Mouse (Mus musculus) right cerebral cortex, adult 2 months (tissue): ENCODE data around the gene Olfr1406.
"Not testable (repeated sequence)": the region's sequence is repeated elsewhere in the genome, so short reads cannot be mapped to it uniquely, and the experiment has no call there.

Experiments
- DNase-seq, 2 experiments: peaks; one replicate each; pipeline ENCODE4 v3.0.0; 2021 to 2022; ENCODE audit warnings: low spot score in 2 of 2

Gene Olfr1406

DNA sequence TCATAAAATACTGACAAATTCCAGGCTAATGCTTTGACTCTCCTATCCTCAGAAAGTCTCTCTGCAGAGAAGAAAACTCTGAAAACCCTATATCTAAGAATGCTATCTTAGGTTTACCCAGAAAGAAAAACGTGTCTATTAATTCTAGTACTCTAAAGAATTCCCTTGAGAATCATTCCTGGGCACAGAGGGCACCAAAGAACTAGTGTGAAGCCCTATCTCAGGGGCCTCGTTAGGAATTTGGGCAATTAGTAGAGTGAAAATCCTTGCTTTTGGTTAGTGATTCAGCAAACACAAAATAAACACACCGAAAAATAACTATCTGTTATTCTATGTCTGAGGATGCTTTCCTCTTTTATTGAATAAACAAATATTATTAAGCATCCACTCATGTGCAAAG lies at the start of gene Olfr1406:
Gene Olfr1406 (minus strand): TSS at position 101 of the 400 bp plus-strand sequence.
- no peak for DNase-seq

DNA sequence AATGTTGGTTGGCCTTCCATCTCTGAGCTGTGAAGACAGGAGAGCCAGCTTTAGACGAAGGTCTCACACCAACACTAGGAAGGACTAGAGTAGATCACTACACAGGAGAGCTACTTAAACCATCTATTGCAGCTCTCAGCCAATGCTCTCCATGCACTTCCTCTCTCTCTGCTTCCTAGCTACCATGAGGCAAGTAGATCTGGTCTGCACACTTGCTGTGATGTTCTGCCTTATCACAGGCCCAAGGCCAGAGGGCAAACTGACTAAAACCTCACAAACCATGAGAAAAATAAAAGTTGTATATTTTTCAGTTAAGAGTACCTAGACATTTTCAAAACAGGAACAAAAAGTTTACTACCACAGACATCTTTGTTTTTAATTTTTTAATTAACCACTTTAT lies 46.6 kb upstream of the Olfr1406 start:
- not testable (repeated sequence) for DNase-seq

DNA sequence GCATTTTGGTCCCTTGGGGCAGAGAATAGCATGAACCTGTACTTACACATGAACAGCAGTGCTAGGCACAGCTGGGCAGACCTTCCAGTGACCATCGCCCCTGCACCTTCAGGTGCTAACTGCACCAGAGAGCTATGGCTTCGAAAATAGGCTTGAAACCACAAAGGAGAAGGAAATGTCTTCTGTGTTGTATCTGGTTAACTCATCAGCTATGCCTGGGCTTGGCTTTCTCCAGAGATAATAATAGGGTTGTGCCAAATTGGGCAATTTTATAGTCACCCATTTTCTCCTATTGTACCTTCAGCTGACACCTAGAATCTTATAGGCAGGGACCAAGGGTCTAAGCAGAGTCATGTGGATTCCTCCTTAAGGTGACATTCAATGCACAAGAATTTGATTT lies 36.6 kb upstream of the Olfr1406 start, which contains the start of gene Fcer1a:
Gene Fcer1a (minus strand): TSS at position 134 of the 400 bp plus-strand sequence.
- no peak for DNase-seq

DNA sequence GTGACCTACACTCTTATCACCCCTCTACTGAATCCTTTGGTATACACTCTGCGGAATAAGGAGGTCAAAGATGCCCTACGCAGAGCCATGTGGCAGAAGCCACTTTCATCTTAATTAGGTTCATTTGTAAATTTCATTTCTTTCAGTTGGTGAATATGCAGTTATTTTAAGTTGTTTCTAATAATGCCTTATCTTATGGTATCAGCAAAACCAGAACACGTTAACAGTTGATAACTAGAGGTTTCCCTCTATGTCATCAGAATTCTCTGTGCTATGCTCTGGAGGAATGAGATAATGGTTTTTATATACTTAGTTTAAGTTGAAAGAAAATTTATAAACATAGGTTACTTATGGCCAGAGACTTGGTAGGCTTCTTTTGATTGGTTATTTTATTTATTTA lies 26.0 kb upstream of the Olfr1406 start:
- DNase-seq = no peak

DNA sequence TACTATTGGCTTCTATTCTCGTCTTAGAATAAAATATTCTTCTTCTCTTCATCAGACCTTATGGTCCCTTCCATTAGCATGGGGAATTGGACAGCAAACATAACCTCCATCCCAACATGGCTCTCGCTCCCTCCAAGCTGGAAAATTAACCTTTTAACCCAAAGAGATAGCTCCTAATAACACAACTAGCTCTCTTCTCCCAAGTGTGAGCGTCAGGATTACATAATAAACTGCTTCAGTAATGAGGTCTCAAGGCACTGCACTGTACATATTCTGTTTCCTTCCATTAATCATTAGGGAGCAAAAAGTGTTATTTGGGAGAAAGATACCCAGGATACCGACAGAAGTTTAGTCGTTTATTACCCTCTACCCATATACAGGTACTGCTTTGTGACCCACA lies 21.7 kb upstream of the Olfr1406 start, which contains the start of gene Olfr1404:
Gene Olfr1404 (plus strand): TSS at position 301 of the 400 bp plus-strand sequence.
- DNase-seq = no peak

DNA sequence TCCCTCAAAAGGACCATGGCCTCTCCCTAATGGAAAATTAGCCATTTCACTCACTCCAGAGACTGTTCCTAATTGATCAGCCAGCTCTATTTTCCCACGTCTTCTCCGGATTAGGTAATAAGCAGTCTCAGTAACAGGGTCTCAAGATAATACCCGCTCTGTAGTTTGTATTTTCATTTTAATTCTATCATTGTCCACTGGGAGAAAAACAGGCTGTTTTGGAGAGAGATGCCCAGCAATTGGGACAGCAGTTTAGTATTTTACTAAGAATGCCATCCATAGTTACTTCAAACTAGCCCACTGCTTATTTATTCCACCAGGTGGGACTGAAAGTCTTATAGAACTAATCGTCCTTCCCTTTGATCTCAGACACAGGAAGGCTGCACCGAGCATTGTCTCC lies 7.1 kb upstream of the Olfr1406 start, which contains the start of gene Olfr218:
Gene Olfr218 (plus strand): TSS at position 301 of the 400 bp plus-strand sequence.
- no peak for DNase-seq

DNA sequence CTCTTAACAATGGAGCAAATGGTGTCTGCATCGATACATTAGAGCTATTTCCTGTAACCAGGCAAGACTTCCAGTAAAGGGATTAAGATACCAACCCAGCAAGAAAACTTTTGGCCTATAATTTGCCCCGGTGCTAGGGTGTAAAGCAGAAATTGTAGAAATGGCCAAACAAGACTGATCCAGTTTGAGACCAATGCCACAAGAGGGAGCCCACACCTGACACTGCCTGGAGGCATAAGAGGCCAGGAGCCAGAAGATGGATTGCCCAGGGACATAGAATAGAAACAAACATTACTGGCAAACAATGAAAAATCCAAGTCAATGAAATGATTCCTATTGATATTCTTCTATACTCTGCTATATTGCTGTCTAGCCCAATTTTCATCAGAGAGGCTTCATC lies 5.9 kb upstream of the Olfr1406 start:
- DNase-seq = no peak

DNA sequence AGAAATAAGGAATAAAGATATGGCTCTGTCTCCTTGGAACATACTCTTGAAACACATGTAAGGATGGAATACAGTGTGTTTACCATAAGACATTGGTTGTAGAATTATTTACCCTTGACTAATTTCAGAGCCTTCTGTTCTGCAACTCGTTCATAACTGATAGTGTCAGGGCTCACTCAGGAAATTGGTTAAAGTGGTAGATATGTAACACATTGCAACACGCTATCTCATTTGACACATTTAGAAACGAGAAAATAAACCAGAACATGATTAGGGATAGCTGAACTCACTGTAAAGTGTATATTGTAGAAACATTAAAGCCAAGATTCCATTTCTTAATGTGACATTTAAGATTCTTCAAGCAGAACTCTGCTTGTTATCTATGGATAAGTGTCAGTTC lies 1.6 kb upstream of the Olfr1406 start:
- DNase-seq = no peak

DNA sequence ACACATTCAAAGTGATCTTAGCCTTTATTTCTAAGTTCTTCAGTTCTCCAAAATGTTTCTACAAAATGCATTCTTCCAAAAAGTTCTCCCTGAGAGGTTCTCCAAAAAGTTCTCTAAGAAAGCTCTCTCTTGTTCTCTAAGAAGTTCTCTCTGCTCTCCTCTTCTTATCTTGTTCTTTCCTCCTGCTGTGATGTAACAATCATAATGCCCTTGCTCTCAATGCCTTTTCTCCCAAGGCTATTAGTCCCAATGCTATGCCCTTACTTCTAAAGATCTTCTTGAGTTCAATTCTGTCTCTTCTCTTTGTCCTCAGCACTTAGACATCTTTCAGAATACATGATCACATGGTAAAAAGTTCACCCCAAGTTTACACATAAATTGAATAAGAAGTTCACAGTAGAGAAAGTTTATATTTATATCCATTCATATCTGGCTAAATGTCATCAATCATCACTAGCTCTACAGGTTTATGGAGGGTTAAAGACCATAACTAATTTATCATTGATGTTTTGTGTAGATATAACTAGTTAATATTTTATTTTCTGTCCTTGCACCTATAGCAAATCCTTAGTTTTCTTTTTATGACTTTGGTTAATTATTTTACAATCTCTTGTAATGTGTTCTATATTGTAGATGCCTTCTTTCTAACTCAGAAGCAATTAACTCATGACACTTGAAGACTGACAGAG lies 16.1 kb downstream of the Olfr1406 start:
- no peak for DNase-seq

DNA sequence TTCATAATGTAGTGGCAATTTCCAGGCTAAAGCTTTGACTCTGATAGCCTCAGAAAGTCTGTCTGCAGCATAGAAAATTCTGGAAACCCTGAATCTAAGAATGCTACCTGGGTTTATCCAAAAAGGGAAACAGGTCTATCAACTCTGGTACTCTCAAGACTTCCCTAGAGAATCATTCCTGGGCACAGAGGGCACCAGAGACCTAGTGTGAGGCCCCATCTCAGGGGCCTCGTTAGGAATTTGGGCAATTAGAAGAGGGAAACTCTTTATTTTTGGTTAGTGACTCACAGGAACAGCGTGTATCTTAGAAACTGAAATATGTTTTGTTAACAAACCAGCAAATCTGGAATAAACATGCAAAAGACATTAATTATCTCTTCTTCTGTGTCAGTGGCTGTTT lies 53.2 kb downstream of the Olfr1406 start, which contains the start of gene Olfr1408:
Gene Olfr1408 (minus strand): TSS at position 101 of the 400 bp plus-strand sequence.
- no peak for DNase-seq
